Mouse (Mus musculus): ENCODE results near the gene Shld1. TPM values are rescaled to one million over a fixed set of nuclear protein-coding genes. Genes with fewer than 3 reads are reported as not detected.

The Shld1 gene
- total and polyA plus RNA-seq, 2 experiments = 8.7 to 14.1 TPM

- H3K4me1 ChIP-seq (ENCODE audit: control insufficient read depth, insufficient read depth, low read length) = no peaks in the 10 kb centered on the region
- H3K27ac ChIP-seq (replicated peaks; ENCODE audit: insufficient read depth, low read depth, low read length) = no peak overlapping the region
- H3K36me3 ChIP-seq (ENCODE audit: control insufficient read depth, insufficient read depth, low read length) = no peaks in the 10 kb centered on the region
- H3K79me2 ChIP-seq (ENCODE audit: control insufficient read depth, insufficient read depth, low read length) = no peaks in the 10 kb centered on the region
- TF ChIP-seq POLR2A (IDR thresholded peaks at IDR 0.05; ENCODE audit: extremely low read depth, insufficient read depth, low read length) = no peak
- TF ChIP-seq CTCF (IDR thresholded peaks at IDR 0.05; ENCODE audit: low read depth, low read length) = no peak
- H3K4me3 ChIP-seq (ENCODE audit: insufficient read depth, low read depth, low read length) = no peak overlapping the region
- WGBS = 88% methylated on average over 19 of the region's 19 CpGs
- H3K27me3 ChIP-seq (ENCODE audit: control insufficient read depth, insufficient read depth, low read length) = no peaks in the 10 kb centered on the region
- no peak for DNase-seq (ENCODE audit: extremely low read depth, low read depth, low spot score)
- H3K9ac ChIP-seq (ENCODE audit: low read depth, low read length) = no peak overlapping the region
These were observed 106.9 kb downstream of the Shld1 start for GRCm38 (mm10) chr2:132793441-132794203.

DNA sequence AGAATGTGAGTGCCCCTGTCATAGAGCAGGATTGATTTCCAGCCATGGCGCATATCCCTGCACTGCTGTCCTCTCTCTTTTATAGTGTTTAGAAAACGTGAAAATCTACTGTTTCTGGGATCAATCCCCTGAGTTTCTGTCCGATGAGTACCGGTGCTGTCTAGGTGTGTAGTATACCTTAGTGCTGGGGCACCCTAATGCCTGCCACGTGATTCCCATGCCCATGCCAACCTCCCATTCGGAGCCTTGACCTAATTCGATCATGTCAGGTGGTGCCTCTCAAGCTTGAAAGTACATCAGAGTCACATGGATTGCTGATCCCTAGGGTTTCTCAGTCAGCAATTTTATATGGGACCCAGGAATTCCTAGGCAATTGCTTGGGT, 107.5 kb downstream of the Shld1 start:
- no peak overlapping the region for H3K9ac ChIP-seq (ENCODE audit: low read depth, low read length)
- H3K27ac ChIP-seq (replicated peaks; ENCODE audit: insufficient read depth, low read depth, low read length) = no peak overlapping the region
- H3K79me2 ChIP-seq (ENCODE audit: control insufficient read depth, insufficient read depth, low read length) = no peaks in the 10 kb centered on the region
- WGBS = 82% methylated on average over 7 of the region's 7 CpGs
- no peak for DNase-seq (ENCODE audit: extremely low read depth, low read depth, low spot score)
- no peaks in the 10 kb centered on the region for H3K4me1 ChIP-seq (ENCODE audit: control insufficient read depth, insufficient read depth, low read length)
- no peak overlapping the region for H3K4me3 ChIP-seq (ENCODE audit: insufficient read depth, low read depth, low read length)
- no peaks in the 10 kb centered on the region for H3K27me3 ChIP-seq (ENCODE audit: control insufficient read depth, insufficient read depth, low read length)
- no peaks in the 10 kb centered on the region for H3K36me3 ChIP-seq (ENCODE audit: control insufficient read depth, insufficient read depth, low read length)
- TF ChIP-seq CTCF (IDR thresholded peaks at IDR 0.05; ENCODE audit: low read depth, low read length) = no peak
- TF ChIP-seq POLR2A (IDR thresholded peaks at IDR 0.05; ENCODE audit: extremely low read depth, insufficient read depth, low read length) = no peak

Other genes starting within 250 kb of the Shld1 start
- 95.9 and 237 TPM in 2 replicates for gene Gpcpd1, start 99.2 kb upstream of the Shld1 start, total RNA-seq (2014; rRNA removed)
- gene Gpcpd1, start 99.2 kb upstream of the Shld1 start, polyA plus RNA-seq (2012; rRNA removed) = 6.6 and 11.0 TPM in 2 replicates
- gene Chgb, start 94.3 kb downstream of the Shld1 start, total RNA-seq (2014; rRNA removed) = 1.6 TPM in 1 of 2 replicates, not detected in the other
- 0.02 TPM in 1 of 2 replicates, not detected in the other for gene Chgb, start 94.3 kb downstream of the Shld1 start, polyA plus RNA-seq (2012; rRNA removed)
- gene Trmt6, start 129.1 kb downstream of the Shld1 start, total RNA-seq (2014; rRNA removed) = 9.0 and 9.6 TPM in 2 replicates
- gene Trmt6, start 129.1 kb downstream of the Shld1 start, polyA plus RNA-seq (2012; rRNA removed) = 2.0 TPM in 2 replicates
- gene Mcm8, start 129.2 kb downstream of the Shld1 start, total RNA-seq (2014; rRNA removed) = 1.7 and 1.8 TPM in 2 replicates
- 0.54 and 0.66 TPM in 2 replicates for gene Mcm8, start 129.2 kb downstream of the Shld1 start, polyA plus RNA-seq (2012; rRNA removed)
- 80.9 and 90.4 TPM in 2 replicates for gene Crls1, start 159.7 kb downstream of the Shld1 start, total RNA-seq (2014; rRNA removed)
- 41.3 and 52.9 TPM in 2 replicates for gene Crls1, start 159.7 kb downstream of the Shld1 start, polyA plus RNA-seq (2012; rRNA removed)
- gene Lrrn4, start 194.0 kb downstream of the Shld1 start, total RNA-seq (2014; rRNA removed) = 0.13 and 0.37 TPM in 2 replicates
- gene Lrrn4, start 194.0 kb downstream of the Shld1 start, polyA plus RNA-seq (2012; rRNA removed) = 0.61 and 0.73 TPM in 2 replicates